Mouse (Mus musculus): ENCODE measurements around the gene Gm36245. TPM values are rescaled to one million over a fixed set of nuclear protein-coding genes. Genes with fewer than 3 reads are reported as not detected.
"Not testable (repeated sequence)": the region's sequence is repeated elsewhere in the genome, so short reads cannot be mapped to it uniquely, and the experiment has no call there.

Gene Gm36245
- total RNA-seq (2022), result not detected

- DNase-seq (ENCODE audit: low spot score in 2 of 2), result no peak
These were observed at the start of gene Gm36245 for GRCm38 (mm10) chr15:77598958-77599357. Gm36245 (plus strand) TSS chr15:77599258.

GRCm38 (mm10) chr15:77561792-77562191, 37.3 kb upstream of the Gm36245 start, which contains the start of gene 1700025B11Rik:
1700025B11Rik (minus strand) TSS chr15:77561892.
- no peak for DNase-seq (ENCODE audit: low spot score in 2 of 2)

GRCm38 (mm10) chr15:77563219-77563618, 35.8 kb upstream of the Gm36245 start:
- DNase-seq (ENCODE audit: low spot score in 2 of 2), result no peak

GRCm38 (mm10) chr15:77578801-77579200, 20.3 kb upstream of the Gm36245 start:
- DNase-seq (ENCODE audit: low spot score in 2 of 2), result no peak

- no peak for DNase-seq (ENCODE audit: low spot score in 2 of 2)
These were observed 19.7 kb upstream of the Gm36245 start for GRCm38 (mm10) chr15:77579311-77579710.

GRCm38 (mm10) chr15:77581681-77582080, 17.4 kb upstream of the Gm36245 start:
- peak; percentile 5 to 23 for DNase-seq (ENCODE audit: low spot score in 2 of 2)

- DNase-seq (ENCODE audit: low spot score in 2 of 2), result no peak
These were observed 12.0 kb upstream of the Gm36245 start for GRCm38 (mm10) chr15:77587026-77587425.

GRCm38 (mm10) chr15:77588981-77589380, 10.1 kb upstream of the Gm36245 start:
- DNase-seq (ENCODE audit: low spot score in 2 of 2), result no peak

- no peak for DNase-seq (ENCODE audit: low spot score in 2 of 2)
These were observed 8.2 kb upstream of the Gm36245 start for GRCm38 (mm10) chr15:77590881-77591280.

GRCm38 (mm10) chr15:77593557-77593956, 5.5 kb upstream of the Gm36245 start:
- DNase-seq (ENCODE audit: low spot score in 2 of 2), result no peak

GRCm38 (mm10) chr15:77595961-77596360, 3.1 kb upstream of the Gm36245 start, which contains the start of gene Apol10b:
Apol10b (minus strand) TSS chr15:77596125.
- DNase-seq (ENCODE audit: low spot score in 2 of 2), result no peak

- DNase-seq (ENCODE audit: low spot score in 2 of 2), result no peak
These were observed 629 bp upstream of the Gm36245 start for GRCm38 (mm10) chr15:77598429-77598828.

- DNase-seq (ENCODE audit: low spot score in 2 of 2), result no peak
These were observed 7.0 kb downstream of the Gm36245 start for GRCm38 (mm10) chr15:77606069-77606468.

- no peak for DNase-seq (ENCODE audit: low spot score in 2 of 2)
These were observed 25.7 kb downstream of the Gm36245 start for GRCm38 (mm10) chr15:77624710-77625109.

GRCm38 (mm10) chr15:77626471-77626870, 27.4 kb downstream of the Gm36245 start:
- not testable (repeated sequence) for DNase-seq (ENCODE audit: low spot score in 2 of 2)

- DNase-seq (ENCODE audit: low spot score in 2 of 2), result not testable (repeated sequence)
These were observed 29.6 kb downstream of the Gm36245 start for GRCm38 (mm10) chr15:77628647-77629046.

GRCm38 (mm10) chr15:77629822-77630221, 30.8 kb downstream of the Gm36245 start:
- DNase-seq (ENCODE audit: low spot score in 2 of 2), result not testable (repeated sequence)

GRCm38 (mm10) chr15:77643176-77643575, 44.1 kb downstream of the Gm36245 start, which contains the start of gene Apol11b:
Apol11b (minus strand) TSS chr15:77643286.
- DNase-seq (ENCODE audit: low spot score in 2 of 2), result not testable (repeated sequence)

GRCm38 (mm10) chr15:77651143-77651542, 52.1 kb downstream of the Gm36245 start:
- not testable (repeated sequence) for DNase-seq (ENCODE audit: low spot score in 2 of 2)

Other genes with a start within 250 kb of the Gm36245 start
- gene Apol7a, start 200.1 kb upstream of the Gm36245 start, total RNA-seq (2022), result 1 to 10 TPM in 1 of 4 experiments, under 1 TPM in 2, not detected in 1; 0.14 to 1.3 (median 0.82) TPM
- under 1 TPM in 1 of 4 experiments, not detected in 3; 0.32 TPM for gene Apol9a, start 188.1 kb upstream of the Gm36245 start, total RNA-seq (2022)
- not detected for gene Apol7b, start 151.8 kb upstream of the Gm36245 start, total RNA-seq (2022)
- not detected for gene Apol10a, start 122.2 kb upstream of the Gm36245 start, total RNA-seq (2022)
- gene Apol11a, start 91.0 kb upstream of the Gm36245 start, total RNA-seq (2022), result not detected
- not detected for gene Apol7c, start 65.9 kb upstream of the Gm36245 start, total RNA-seq (2022)
- not detected for gene 1700025B11Rik, start 37.4 kb upstream of the Gm36245 start, total RNA-seq (2022)
- under 1 TPM in 3 of 4 experiments, not detected in 1; 0.16 to 0.32 (median 0.27) TPM for gene Apol10b, start 3.1 kb upstream of the Gm36245 start, total RNA-seq (2022)
- gene Apol11b, start 44.0 kb downstream of the Gm36245 start, total RNA-seq (2022), result under 1 TPM in 2 of 4 experiments, not detected in 2; 0.17 to 0.28 TPM
- not detected for gene Apol7e, start 99.6 kb downstream of the Gm36245 start, total RNA-seq (2022)
- gene Apol9b, start 129.8 kb downstream of the Gm36245 start, total RNA-seq (2022), result not detected
- gene Apol8, start 157.7 kb downstream of the Gm36245 start, total RNA-seq (2022), result 10 to 100 TPM in 2 of 4 experiments, 1 to 10 TPM in 2; 6.3 to 14.1 (median 9.1) TPM
- 100 to 1,000 TPM in 3 of 4 experiments, 10 to 100 TPM in 1; 89.0 to 116 (median 104) TPM for gene Myh9, start 242.9 kb downstream of the Gm36245 start, total RNA-seq (2022)